Mouse (Mus musculus): ENCODE data around the gene Aanat. TPM values are rescaled to one million over a fixed set of nuclear protein-coding genes. Genes with fewer than 3 reads are reported as not detected.

Gene Aanat
- polyA plus RNA-seq, 1 experiment from 2014 or later: not detected

DNA sequence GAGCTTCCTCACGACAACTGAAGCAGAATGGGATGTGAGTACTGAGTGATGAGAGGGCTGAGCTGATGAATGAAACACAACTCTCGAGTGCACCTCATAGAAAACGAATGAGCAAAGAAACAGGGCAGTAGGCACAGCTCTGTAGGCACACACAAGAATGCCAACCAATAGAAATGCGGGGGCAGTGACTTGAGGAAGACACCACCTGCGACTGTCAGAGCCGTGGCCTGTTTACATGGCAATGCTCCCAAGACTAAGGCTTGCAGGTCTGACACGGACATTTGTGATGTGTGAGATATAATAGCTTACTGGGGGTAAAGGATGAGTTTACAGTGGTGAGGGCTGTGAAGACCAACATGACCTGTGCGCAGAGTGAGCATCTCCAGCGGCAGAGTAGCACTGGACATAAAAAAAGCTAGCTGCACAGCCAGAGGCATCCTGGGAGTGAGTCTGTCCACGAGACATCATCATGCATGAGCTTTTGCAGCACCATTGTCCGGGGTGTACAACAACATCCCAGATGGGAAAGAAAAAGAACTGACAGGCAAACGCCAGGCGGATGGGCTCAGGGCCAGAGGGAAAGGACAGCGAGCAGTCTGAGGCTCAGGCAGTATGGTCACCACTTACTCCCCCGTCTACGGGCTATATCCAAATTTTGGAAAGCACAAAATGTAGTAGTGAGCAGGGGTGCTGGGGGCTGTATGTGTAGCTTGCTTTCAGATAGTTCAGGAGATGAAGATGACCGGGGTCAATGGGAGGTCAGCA lies 38.8 kb upstream of the Aanat start:
- no peak for TF ChIP-seq EP300 (optimal IDR thresholded peaks at IDR 0.05)
- Histone ChIP-seq H3K4me1 (replicated peaks; ENCODE audit: control insufficient read depth, insufficient read depth) (0 out of 2 replicates have a peak, but pooled peaks cover 4% of the 10 kb centered on the region), H3K27me3 (ENCODE audit: control insufficient read depth, insufficient read depth, low read length) (no peaks in the 10 kb centered on the region), H3K4me2 (replicated peaks; ENCODE audit: low read depth) (no peak overlapping the region), H3K4me3 (ENCODE audit: low read depth, low read length) (no peak overlapping the region), H3K9ac (ENCODE audit: low read length) (no peak overlapping the region), H3K27ac (replicated peaks) (no peak overlapping the region), H3K36me3 (ENCODE audit: control insufficient read depth, insufficient read depth, low read length) (peaks cover 21% of the 10 kb centered on the region), H3K9me3 (ENCODE audit: control insufficient read depth, low read length) (no peaks in the 10 kb centered on the region)
- ATAC-seq (ENCODE audit: low FRiP score, low TSS enrichment) (no peak), DNase-seq (ENCODE audit: low spot score) (no peak)
- 77% methylated on average over 17 of the region's 17 CpGs for WGBS

DNA sequence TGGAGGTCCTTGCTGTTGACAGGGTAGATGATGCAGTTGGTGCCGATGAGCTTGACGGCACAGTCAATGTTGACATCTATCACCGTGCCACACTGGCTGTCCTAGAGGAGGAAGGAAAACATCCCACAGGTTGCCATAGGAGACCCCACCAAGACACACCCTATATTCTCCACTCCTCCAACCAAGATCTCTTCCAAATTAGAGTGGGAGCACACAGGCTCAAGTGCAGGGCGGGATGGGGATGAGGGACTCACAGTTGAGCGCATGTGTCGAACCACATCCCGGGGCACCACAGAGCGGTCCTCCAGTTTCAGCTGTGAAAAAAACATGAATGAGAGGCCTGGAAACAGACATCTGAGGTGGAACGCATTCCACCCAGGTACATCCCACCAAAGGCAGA lies 37.5 kb upstream of the Aanat start:
- Histone ChIP-seq H3K27me3 (ENCODE audit: control insufficient read depth, insufficient read depth, low read length) (no peaks in the 10 kb centered on the region), H3K4me1 (replicated peaks; ENCODE audit: control insufficient read depth, insufficient read depth) (0 out of 2 replicates have a peak, but pooled peaks cover 4% of the 10 kb centered on the region), H3K9ac (ENCODE audit: low read length) (no peak overlapping the region), H3K4me3 (ENCODE audit: low read depth, low read length) (no peak overlapping the region), H3K9me3 (ENCODE audit: control insufficient read depth, low read length) (no peaks in the 10 kb centered on the region), H3K4me2 (replicated peaks; ENCODE audit: low read depth) (no peak overlapping the region), H3K27ac (replicated peaks) (no peak overlapping the region), H3K36me3 (ENCODE audit: control insufficient read depth, insufficient read depth, low read length) (peaks cover 15% of the 10 kb centered on the region)
- DNase-seq (ENCODE audit: low spot score) (no peak), ATAC-seq (ENCODE audit: low FRiP score, low TSS enrichment) (no peak)
- TF ChIP-seq CTCF (IDR thresholded peaks at IDR 0.05; ENCODE audit: low read depth): no peak
- no peak for TF ChIP-seq EP300 (optimal IDR thresholded peaks at IDR 0.05)
- WGBS: 94% methylated on average over 9 of the region's 9 CpGs

DNA sequence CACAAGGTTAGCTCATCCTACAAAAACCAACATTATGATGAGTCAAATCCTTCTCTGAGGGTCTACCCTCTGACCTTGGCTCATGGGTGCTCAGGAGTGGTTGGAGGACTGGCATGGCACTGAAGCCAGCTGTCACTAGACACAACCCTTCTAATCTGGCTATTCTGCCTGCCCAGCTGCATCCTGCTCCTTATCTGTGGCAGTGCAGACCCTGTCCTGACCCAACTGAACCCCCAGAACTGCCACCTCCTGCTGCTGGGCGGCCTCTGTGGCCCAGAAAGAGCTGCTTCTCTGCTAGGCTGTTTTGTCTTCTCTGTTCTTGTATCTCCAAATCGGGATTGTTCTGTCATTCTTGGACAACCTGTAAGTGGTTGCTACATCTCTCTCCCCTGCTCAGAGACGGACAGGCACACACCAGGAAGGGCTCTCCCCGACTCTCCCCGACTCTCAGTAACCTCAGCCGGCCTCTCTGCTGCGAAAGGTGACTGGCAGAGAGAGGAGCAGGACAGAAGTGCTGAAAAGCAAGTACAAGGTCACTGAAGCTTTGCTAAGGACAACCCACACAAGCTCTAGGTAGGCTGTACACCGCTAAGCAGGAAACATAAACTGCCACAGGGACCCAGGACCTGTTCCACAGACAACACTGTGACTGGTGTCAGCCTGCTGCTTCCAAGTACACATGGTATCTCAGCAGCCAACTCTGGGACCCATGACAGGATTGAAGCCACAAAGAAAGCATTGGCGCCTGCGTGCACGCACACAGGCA lies 36.8 kb upstream of the Aanat start:
- WGBS: 86% methylated on average over 11 of the region's 11 CpGs
- Histone ChIP-seq H3K36me3 (ENCODE audit: control insufficient read depth, insufficient read depth, low read length) (peaks cover 12% of the 10 kb centered on the region; the same call in 1 of the 2 replicates), H3K9me3 (ENCODE audit: control insufficient read depth, low read length) (no peaks in the 10 kb centered on the region), H3K4me3 (ENCODE audit: low read depth, low read length) (no peak overlapping the region), H3K4me2 (replicated peaks; ENCODE audit: low read depth) (no peak overlapping the region), H3K27me3 (ENCODE audit: control insufficient read depth, insufficient read depth, low read length) (no peaks in the 10 kb centered on the region), H3K27ac (replicated peaks) (peak overlapping the region; percentile 31; the same call in 1 of the 2 replicates), H3K4me1 (replicated peaks; ENCODE audit: control insufficient read depth, insufficient read depth) (0 out of 2 replicates have a peak, but pooled peaks cover 4% of the 10 kb centered on the region), H3K9ac (ENCODE audit: low read length) (no peak overlapping the region)
- DNase-seq (ENCODE audit: low spot score) (no peak), ATAC-seq (ENCODE audit: low FRiP score, low TSS enrichment) (no peak)
- TF ChIP-seq CTCF (IDR thresholded peaks at IDR 0.05; ENCODE audit: low read depth) (no peak), EP300 (optimal IDR thresholded peaks at IDR 0.05) (no peak)

DNA sequence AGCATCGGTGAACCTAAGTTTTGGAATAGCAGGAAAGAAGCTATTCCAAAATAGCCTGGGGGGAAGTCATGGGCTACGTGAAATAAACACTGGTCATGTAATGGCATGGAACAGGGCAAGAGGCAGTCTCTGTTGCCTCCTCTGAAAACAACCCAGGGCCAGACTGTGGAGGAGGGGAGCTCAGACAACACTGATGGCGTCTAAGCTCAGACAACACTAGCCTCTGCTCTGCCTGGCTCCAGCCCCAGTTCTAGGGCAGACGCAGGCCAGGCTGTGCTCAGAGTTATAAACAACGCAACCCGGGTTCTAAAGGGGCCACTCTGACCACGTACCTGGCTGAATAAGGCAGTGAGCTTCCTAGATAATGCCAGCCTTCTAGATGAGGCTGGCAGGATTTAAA lies 35.5 kb upstream of the Aanat start:
- Histone ChIP-seq H3K27ac (replicated peaks) (peak overlapping the region; percentile 75), H3K4me2 (replicated peaks; ENCODE audit: low read depth) (no peak overlapping the region)

DNA sequence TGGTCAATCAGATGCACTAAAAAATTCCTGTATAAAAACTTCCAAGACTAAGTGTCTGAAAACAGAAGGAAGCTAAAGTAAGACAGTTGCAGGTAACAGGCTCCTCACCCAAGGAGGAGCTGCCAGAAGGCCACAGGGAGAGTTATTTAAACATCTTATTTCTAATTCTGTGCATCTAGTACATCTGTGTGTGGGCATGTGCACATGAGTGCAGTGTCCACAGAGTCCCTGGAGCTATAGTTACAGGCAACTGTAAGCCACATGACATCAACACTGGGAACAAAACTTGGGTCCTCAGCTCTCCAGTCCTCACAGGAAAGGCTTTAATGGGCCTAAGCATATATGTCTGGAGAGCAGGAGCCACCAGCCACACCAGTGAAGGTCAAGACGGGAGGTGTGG lies 34.0 kb upstream of the Aanat start:
- Histone ChIP-seq H3K4me2 (replicated peaks; ENCODE audit: low read depth) (no peak overlapping the region), H3K9me3 (ENCODE audit: control insufficient read depth, low read length) (no peaks in the 10 kb centered on the region), H3K9ac (ENCODE audit: low read length) (no peak overlapping the region), H3K27me3 (ENCODE audit: control insufficient read depth, insufficient read depth, low read length) (no peaks in the 10 kb centered on the region), H3K27ac (replicated peaks) (no peak overlapping the region), H3K4me1 (replicated peaks; ENCODE audit: control insufficient read depth, insufficient read depth) (0 out of 2 replicates have a peak, but pooled peaks cover 4% of the 10 kb centered on the region), H3K4me3 (ENCODE audit: low read depth, low read length) (no peak overlapping the region), H3K36me3 (ENCODE audit: control insufficient read depth, insufficient read depth, low read length) (no peaks in the 10 kb centered on the region)
- no peak for DNase-seq (ENCODE audit: low spot score)
- WGBS: 80% methylated on average over 1 of the region's 1 CpGs
- no peak for ATAC-seq (ENCODE audit: low FRiP score, low TSS enrichment)
- no peak for TF ChIP-seq CTCF (IDR thresholded peaks at IDR 0.05; ENCODE audit: low read depth)
- TF ChIP-seq EP300 (optimal IDR thresholded peaks at IDR 0.05): no peak

More for the DNA sequence above, 35.5 kb upstream of the Aanat start:
- Histone ChIP-seq H3K9ac (ENCODE audit: low read length) (peak overlapping the region; percentile 18; the same call in 1 of the 2 replicates), H3K4me1 (replicated peaks; ENCODE audit: control insufficient read depth, insufficient read depth) (0 out of 2 replicates have a peak, but pooled peaks cover 4% of the 10 kb centered on the region), H3K9me3 (ENCODE audit: control insufficient read depth, low read length) (no peaks in the 10 kb centered on the region), H3K4me3 (ENCODE audit: low read depth, low read length) (no peak overlapping the region), H3K36me3 (ENCODE audit: control insufficient read depth, insufficient read depth, low read length) (peaks cover under 1% of the 10 kb centered on the region; the same call in 1 of the 2 replicates), H3K27me3 (ENCODE audit: control insufficient read depth, insufficient read depth, low read length) (no peaks in the 10 kb centered on the region)
- no peak for ATAC-seq (ENCODE audit: low FRiP score, low TSS enrichment)
- WGBS: 35% methylated on average over 7 of the region's 7 CpGs
- TF ChIP-seq CTCF (IDR thresholded peaks at IDR 0.05; ENCODE audit: low read depth): no peak
- TF ChIP-seq EP300 (optimal IDR thresholded peaks at IDR 0.05): no peak
- DNase-seq (ENCODE audit: low spot score): no peak

Measured in stomach, postnatal 0 days (tissue).